ENCODE assay signal across 24 mouse cellular contexts in genomic region chr3:129650293-129650612, GRCm38 (mm10).
DNase-seq lines count a peak whose midpoint lies in the region; ATAC-seq and TF ChIP-seq lines count a peak whose summit lies in the region.
"Had no signal": no experiment of that assay in that cellular context is flagged by ENCODE, and none has a peak within 500 bp of the region (broad histone marks: within the 10 kb centered on the region; RNA-seq: fewer than 3 reads in every experiment).

No protein-coding gene starts in this region.

- no peak overlapping the region for H3K27ac ChIP-seq in heart, postnatal 0 days (ENCODE audit: low read depth)
- H3K27ac ChIP-seq in midbrain, embryonic 13.5 days: no peak overlapping the region
- no peak overlapping the region for H3K27ac ChIP-seq in midbrain, embryonic 11.5 days (ENCODE audit: low read depth, low read length)
- H3K27ac ChIP-seq in intestine, embryonic 15.5 days: no peak overlapping the region
- no peak overlapping the region for H3K27ac ChIP-seq in stomach, postnatal 0 days (replicated peaks)
- no peak overlapping the region for H3K27ac ChIP-seq in hindbrain, embryonic 12.5 days
- H3K27ac ChIP-seq: embryonic facial prominence, embryonic 12.5 days; forebrain, embryonic 10.5 days; forebrain, embryonic 15.5 days; heart, embryonic 10.5 days; heart, embryonic 15.5 days; hindbrain, embryonic 10.5 days; kidney, embryonic 15.5 days; lung, embryonic 15.5 days; midbrain, embryonic 12.5 days; neural tube, embryonic 13.5 days had no signal

- peaks cover 9% of the 10 kb centered on the region; the same call in 1 of the 2 replicates for H3K4me1 ChIP-seq in heart, postnatal 0 days (ENCODE audit: control insufficient read depth, insufficient read depth)
- 0 out of 2 replicates have a peak, but pooled peaks cover 4% of the 10 kb centered on the region for H3K4me1 ChIP-seq in midbrain, embryonic 13.5 days (replicated peaks)
- no peaks in the 10 kb centered on the region for H3K4me1 ChIP-seq in midbrain, embryonic 11.5 days (ENCODE audit: control insufficient read depth, insufficient read depth, low read length)
- H3K4me1 ChIP-seq in intestine, embryonic 15.5 days (replicated peaks): peaks cover 5% of the 10 kb centered on the region
- H3K4me1 ChIP-seq in stomach, postnatal 0 days (replicated peaks; ENCODE audit: control insufficient read depth, insufficient read depth): no peaks in the 10 kb centered on the region
- peaks cover 7% of the 10 kb centered on the region for H3K4me1 ChIP-seq in hindbrain, embryonic 12.5 days
- H3K4me1 ChIP-seq: forebrain, embryonic 15.5 days; heart, embryonic 10.5 days had no signal

- ATAC-seq in heart, postnatal 0 days (ENCODE audit: insufficient read depth, low read depth): peak; percentile 62; the same call in 1 of the 2 replicates
- 0 out of 2 replicates have a peak, but pooled peaks have one; percentile 8 for ATAC-seq in midbrain, embryonic 13.5 days
- ATAC-seq in midbrain, embryonic 11.5 days (ENCODE audit: low FRiP score): no peak
- ATAC-seq in intestine, embryonic 15.5 days: peak; percentile 69; the same call in 1 of the 2 replicates
- peak; percentile 12; the same call in 1 of the 2 replicates for ATAC-seq in stomach, postnatal 0 days (ENCODE audit: low FRiP score, low TSS enrichment)
- no peak for ATAC-seq in hindbrain, embryonic 12.5 days (ENCODE audit: low FRiP score)
- ATAC-seq: forebrain, embryonic 15.5 days had no signal

- H3K9ac ChIP-seq in heart, postnatal 0 days (replicated peaks; ENCODE audit: low read depth, low read length): no peak overlapping the region
- no peak overlapping the region for H3K9ac ChIP-seq in midbrain, embryonic 13.5 days (replicated peaks)
- H3K9ac ChIP-seq in midbrain, embryonic 11.5 days (ENCODE audit: low read length): no peak overlapping the region
- no peak overlapping the region for H3K9ac ChIP-seq in intestine, embryonic 15.5 days
- no peak overlapping the region for H3K9ac ChIP-seq in stomach, postnatal 0 days (ENCODE audit: low read length)
- H3K9ac ChIP-seq in hindbrain, embryonic 12.5 days: no peak overlapping the region
- H3K9ac ChIP-seq: embryonic facial prominence, embryonic 12.5 days; forebrain, embryonic 15.5 days; heart, embryonic 15.5 days; kidney, embryonic 15.5 days; lung, embryonic 15.5 days; midbrain, embryonic 12.5 days; neural tube, embryonic 13.5 days had no signal

- H3K9me3 ChIP-seq in heart, postnatal 0 days (replicated peaks; ENCODE audit: control insufficient read depth, low read length): no peaks in the 10 kb centered on the region
- H3K9me3 ChIP-seq in midbrain, embryonic 13.5 days: no peaks in the 10 kb centered on the region
- no peaks in the 10 kb centered on the region for H3K9me3 ChIP-seq in midbrain, embryonic 11.5 days (ENCODE audit: control insufficient read depth, low read length)
- no peaks in the 10 kb centered on the region for H3K9me3 ChIP-seq in intestine, embryonic 15.5 days
- H3K9me3 ChIP-seq in stomach, postnatal 0 days (ENCODE audit: control insufficient read depth, low read length): no peaks in the 10 kb centered on the region
- no peaks in the 10 kb centered on the region for H3K9me3 ChIP-seq in hindbrain, embryonic 12.5 days (replicated peaks)
- H3K9me3 ChIP-seq: embryonic facial prominence, embryonic 12.5 days; forebrain, embryonic 10.5 days; forebrain, embryonic 15.5 days; heart, embryonic 10.5 days; heart, embryonic 15.5 days; hindbrain, embryonic 10.5 days; kidney, embryonic 15.5 days; lung, embryonic 15.5 days; midbrain, embryonic 12.5 days; neural tube, embryonic 13.5 days had no signal

- H3K4me2 ChIP-seq in heart, postnatal 0 days (ENCODE audit: low read depth, low read length): no peak overlapping the region
- no peak overlapping the region for H3K4me2 ChIP-seq in midbrain, embryonic 13.5 days (replicated peaks)
- no peak overlapping the region for H3K4me2 ChIP-seq in midbrain, embryonic 11.5 days
- no peak overlapping the region for H3K4me2 ChIP-seq in intestine, embryonic 15.5 days (replicated peaks)
- no peak overlapping the region for H3K4me2 ChIP-seq in stomach, postnatal 0 days (replicated peaks; ENCODE audit: low read depth)
- H3K4me2 ChIP-seq in hindbrain, embryonic 12.5 days (replicated peaks): no peak overlapping the region
- H3K4me2 ChIP-seq: embryonic facial prominence, embryonic 12.5 days; forebrain, embryonic 15.5 days; heart, embryonic 15.5 days; kidney, embryonic 15.5 days; liver, embryonic 11.5 days; lung, embryonic 15.5 days; midbrain, embryonic 12.5 days; neural tube, embryonic 13.5 days had no signal

- no peak for TF ChIP-seq EP300 in heart, postnatal 0 days (IDR thresholded peaks at IDR 0.05; ENCODE audit: low read depth)
- TF ChIP-seq EP300 in stomach, postnatal 0 days (optimal IDR thresholded peaks at IDR 0.05): no peak

- no peak for TF ChIP-seq CTCF in heart, postnatal 0 days (IDR thresholded peaks at IDR 0.05; ENCODE audit: low read depth)
- TF ChIP-seq CTCF in stomach, postnatal 0 days (IDR thresholded peaks at IDR 0.05; ENCODE audit: low read depth): no peak

- H3K27me3 ChIP-seq in heart, postnatal 0 days (ENCODE audit: control insufficient read depth, insufficient read depth, low read length): no peaks in the 10 kb centered on the region
- H3K27me3 ChIP-seq in midbrain, embryonic 13.5 days: no peaks in the 10 kb centered on the region
- no peaks in the 10 kb centered on the region for H3K27me3 ChIP-seq in midbrain, embryonic 11.5 days (ENCODE audit: control insufficient read depth, insufficient read depth, low read length)
- H3K27me3 ChIP-seq in intestine, embryonic 15.5 days (replicated peaks): no peaks in the 10 kb centered on the region
- H3K27me3 ChIP-seq in stomach, postnatal 0 days (ENCODE audit: control insufficient read depth, insufficient read depth, low read length): no peaks in the 10 kb centered on the region
- no peaks in the 10 kb centered on the region for H3K27me3 ChIP-seq in hindbrain, embryonic 12.5 days
- H3K27me3 ChIP-seq: embryonic facial prominence, embryonic 12.5 days; forebrain, embryonic 15.5 days; heart, embryonic 15.5 days; lung, embryonic 15.5 days; midbrain, embryonic 12.5 days; neural tube, embryonic 13.5 days had no signal

- H3K36me3 ChIP-seq in heart, postnatal 0 days (replicated peaks; ENCODE audit: control insufficient read depth, insufficient read depth, low read length): no peaks in the 10 kb centered on the region
- no peaks in the 10 kb centered on the region for H3K36me3 ChIP-seq in midbrain, embryonic 13.5 days
- no peaks in the 10 kb centered on the region for H3K36me3 ChIP-seq in midbrain, embryonic 11.5 days (ENCODE audit: control insufficient read depth, insufficient read depth, low read length)
- H3K36me3 ChIP-seq in intestine, embryonic 15.5 days: no peaks in the 10 kb centered on the region
- H3K36me3 ChIP-seq in stomach, postnatal 0 days (ENCODE audit: control insufficient read depth, insufficient read depth, low read length): no peaks in the 10 kb centered on the region
- H3K36me3 ChIP-seq in hindbrain, embryonic 12.5 days: no peaks in the 10 kb centered on the region
- H3K36me3 ChIP-seq: embryonic facial prominence, embryonic 12.5 days; forebrain, embryonic 10.5 days; forebrain, embryonic 15.5 days; heart, embryonic 10.5 days; heart, embryonic 15.5 days; hindbrain, embryonic 10.5 days; kidney, embryonic 15.5 days; lung, embryonic 15.5 days; midbrain, embryonic 12.5 days; neural tube, embryonic 13.5 days had no signal

- peak; percentile 15 for DNase-seq in heart, postnatal 0 days (ENCODE audit: low spot score)
- no peak for DNase-seq in heart, postnatal 14 days
- DNase-seq in midbrain, embryonic 11.5 days (ENCODE audit: low spot score, missing footprints): no peak
- DNase-seq in stomach, postnatal 0 days (ENCODE audit: low spot score): no peak
- no peak for DNase-seq in right cerebral cortex, adult 2 months (ENCODE audit: low spot score in 2 of 2)
- DNase-seq: cerebellum, adult 8-10 months; cerebellum, postnatal 25 days; kidney, adult 11 months; kidney, postnatal 25 days; right cerebral cortex, postnatal 4 days had no signal

- intact Hi-C loops in heart, postnatal 14 days (cut with DNase I): no loop called here

- H3K4me3 ChIP-seq in heart, postnatal 0 days (ENCODE audit: low read depth, low read length): no peak overlapping the region
- H3K4me3 ChIP-seq in midbrain, embryonic 13.5 days (replicated peaks): no peak overlapping the region
- H3K4me3 ChIP-seq in midbrain, embryonic 11.5 days (ENCODE audit: low read depth, low read length): no peak overlapping the region
- no peak overlapping the region for H3K4me3 ChIP-seq in intestine, embryonic 15.5 days (replicated peaks)
- H3K4me3 ChIP-seq in stomach, postnatal 0 days (ENCODE audit: low read depth, low read length): no peak overlapping the region
- no peak overlapping the region for H3K4me3 ChIP-seq in hindbrain, embryonic 12.5 days
- H3K4me3 ChIP-seq: embryonic facial prominence, embryonic 12.5 days; forebrain, embryonic 10.5 days; forebrain, embryonic 15.5 days; heart, embryonic 10.5 days; heart, embryonic 15.5 days; hindbrain, embryonic 10.5 days; kidney, embryonic 15.5 days; lung, embryonic 15.5 days; midbrain, embryonic 12.5 days; neural tube, embryonic 13.5 days had no signal

Comparison
In these comparisons a context has a peak if more than half of its experiments do, and no peak if none do; other contexts are left out.
1. ATAC-seq: peak in heart, postnatal 0 days (single experiment), midbrain, embryonic 13.5 days (single experiment), intestine, embryonic 15.5 days (single experiment) and stomach, postnatal 0 days (single experiment); none in midbrain, embryonic 11.5 days (single experiment) and hindbrain, embryonic 12.5 days (single experiment).